Mouse (Mus musculus) liver, embryonic 11.5 days (tissue): Measurements from ENCODE around the gene Nlk. TPM values are rescaled to one million over a fixed set of nuclear protein-coding genes. Genes with fewer than 3 reads are reported as not detected.

Source experiments
- ATAC-seq: fragments of 200-750 bp; cut with Nextera tagmentation; replicated peaks from 2 replicates; pipeline ENCODE4 v1.8.0; 2017; ENCODE audit warnings: moderate number of reproducible peaks, mild to moderate bottlenecking, moderate TSS enrichment, moderate library complexity; ENCODE audit not compliant: low FRiP score
- DNase-seq: peaks from one replicate; pipeline ENCODE4 v3.0.0-alpha.2; 2017; ENCODE audit warnings: low spot score
- H3K27ac ChIP-seq: fragments of 300-500 bp; sonication (generic); 2 replicates; pipeline ENCODE4 v1.5.1; 2014; ENCODE audit warnings: mild to moderate bottlenecking, low read depth, low read length, control low read depth
- H3K27me3 ChIP-seq: fragments of 300-500 bp; sonication (generic); replicated peaks from 2 replicates; pipeline ENCODE4 v1.6.1; 2014; ENCODE audit warnings: low read length, mixed read lengths; ENCODE audit not compliant: control insufficient read depth, insufficient read depth
- H3K36me3 ChIP-seq: fragments of 300-500 bp; sonication (generic); 2 replicates; pipeline ENCODE4 v1.6.1; 2014; ENCODE audit warnings: mild to moderate bottlenecking, low read length, moderate library complexity, mixed read lengths; ENCODE audit not compliant: control insufficient read depth, insufficient read depth
- H3K4me1 ChIP-seq: fragments of 300-500 bp; sonication (generic); replicated peaks from 2 replicates; pipeline ENCODE4 v1.6.1; 2014; ENCODE audit warnings: low read length, mixed read lengths; ENCODE audit not compliant: control insufficient read depth, insufficient read depth
- H3K4me2 ChIP-seq: fragments of 300-500 bp; sonication (generic); 2 replicates; pipeline ENCODE4 v1.6.1; 2014; ENCODE audit warnings: mild to moderate bottlenecking, control low read depth, moderate library complexity
- H3K4me3 ChIP-seq: fragments of 300-500 bp; sonication (generic); 2 replicates; pipeline ENCODE4 v1.5.1; 2014; ENCODE audit warnings: low read depth, low read length, control low read depth
- H3K9ac ChIP-seq: fragments of 300-500 bp; sonication (generic); 2 replicates; pipeline ENCODE4 v1.6.1; 2014; ENCODE audit warnings: low read depth, low read length, control low read depth
- H3K9me3 ChIP-seq: fragments of 300-500 bp; sonication (generic); 2 replicates; pipeline ENCODE4 v1.6.1; 2016; ENCODE audit warnings: low read length, inconsistent platforms, mixed read lengths; ENCODE audit not compliant: control insufficient read depth
- WGBS: fragments of 180-500 bp; shearing (Covaris S2); extraction: QIAGEN DNeasy Blood & Tissue Kit; methylation state at CpG from one replicate; pipeline ENCODE4 v1.1.7; 2014; 5-methylcytosine and 5-hydroxymethylcytosine counted together
- polyA plus RNA-seq: library from polyadenylated mRNA; unstranded; fragments of >200 nt; fragmentation: Nextera tagmentation; extraction: Ambion mirVana; gene quantifications from 2 replicates; pipeline ENCODE4 v1.2.1, GENCODE M21; 2014

Nlk gene
- polyA plus RNA-seq, 1 experiment from 2014 or later: 17.2 TPM

DNA sequence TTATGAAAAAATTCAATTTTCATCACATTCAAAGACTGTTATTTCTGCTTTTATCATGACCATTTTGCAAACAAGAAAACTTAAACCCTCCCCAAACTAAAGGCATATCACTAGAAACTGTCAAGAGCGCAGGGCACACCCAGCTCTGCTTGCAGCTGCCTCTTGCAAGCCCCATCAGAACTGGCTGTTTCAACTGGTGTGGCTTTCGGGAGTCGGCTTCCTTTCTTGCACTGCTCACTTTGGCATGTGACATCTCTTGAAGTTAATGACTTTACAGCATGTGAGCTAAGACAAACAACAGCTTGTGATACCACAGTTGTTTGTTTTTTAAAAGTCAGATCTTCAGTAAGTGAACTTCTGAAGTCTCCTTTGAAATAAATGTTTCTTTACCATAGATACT is 72.8 kb downstream of the Nlk start:
- no peak overlapping the region for H3K4me2 ChIP-seq
- no peaks in the 10 kb centered on the region for H3K27me3 ChIP-seq
- no peak overlapping the region for H3K9ac ChIP-seq
- DNase-seq (no peak), ATAC-seq (no peak)
- H3K4me1 ChIP-seq: peaks cover 5% of the 10 kb centered on the region
- no peaks in the 10 kb centered on the region for H3K36me3 ChIP-seq
- no peak overlapping the region for H3K4me3 ChIP-seq
- no peaks in the 10 kb centered on the region for H3K9me3 ChIP-seq
- no peak overlapping the region for H3K27ac ChIP-seq
- 33% methylated on average over 3 of the region's 3 CpGs for WGBS

DNA sequence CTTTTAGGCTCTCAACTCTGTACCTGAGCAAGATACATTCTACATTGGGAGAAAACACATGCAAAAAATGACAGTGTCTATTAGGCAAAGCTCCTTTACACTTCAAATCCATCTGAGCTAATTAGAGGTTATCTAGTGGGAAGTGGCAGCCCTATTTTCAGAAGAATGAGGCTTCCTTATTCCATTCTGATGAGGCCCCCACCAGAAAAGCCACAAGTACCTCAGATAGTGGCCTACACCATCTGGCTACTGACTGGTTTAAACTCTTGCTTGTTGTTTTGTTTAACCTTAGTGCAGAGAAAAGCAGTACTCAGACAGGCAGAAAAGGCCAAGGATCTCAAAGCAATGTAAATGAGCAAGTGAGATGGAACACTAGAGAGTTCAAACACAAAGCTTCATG is 75.2 kb downstream of the Nlk start:
- ATAC-seq: no peak
- H3K27ac ChIP-seq: no peak overlapping the region
- no peak overlapping the region for H3K4me3 ChIP-seq
- no peak overlapping the region for H3K9ac ChIP-seq
- H3K4me2 ChIP-seq: no peak overlapping the region
- H3K4me1 ChIP-seq: peaks cover 5% of the 10 kb centered on the region
- no peaks in the 10 kb centered on the region for H3K9me3 ChIP-seq
- no peaks in the 10 kb centered on the region for H3K27me3 ChIP-seq
- no peak for DNase-seq
- H3K36me3 ChIP-seq: peaks cover 2% of the 10 kb centered on the region; the same call in 1 of the 2 replicates

DNA sequence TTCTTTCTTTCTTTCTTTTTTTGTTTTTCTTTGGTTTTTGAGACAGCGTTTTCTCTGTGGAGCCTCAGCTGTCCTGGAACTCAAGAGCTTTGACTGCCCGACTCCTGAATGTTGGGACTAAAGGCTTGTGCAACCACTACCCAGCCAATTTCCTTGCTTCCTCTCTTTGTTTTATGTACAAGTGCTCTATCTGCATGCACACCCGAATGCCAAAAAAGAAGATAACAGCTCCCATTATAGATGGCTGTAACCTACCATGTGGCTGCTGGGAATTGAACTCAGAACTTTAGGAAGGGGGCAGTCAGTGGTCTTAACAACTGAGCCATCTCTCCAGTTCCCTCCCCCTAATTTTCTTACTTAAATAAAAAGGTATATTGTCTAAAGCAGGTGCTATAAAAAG is 77.0 kb downstream of the Nlk start:
- DNase-seq (no peak), ATAC-seq (no peak)
- H3K27ac ChIP-seq: no peak overlapping the region
- peaks cover 5% of the 10 kb centered on the region for H3K4me1 ChIP-seq
- WGBS: 68% methylated on average over 3 of the region's 3 CpGs
- no peak overlapping the region for H3K4me2 ChIP-seq
- peaks cover 2% of the 10 kb centered on the region; the same call in 1 of the 2 replicates for H3K36me3 ChIP-seq
- H3K9me3 ChIP-seq: no peaks in the 10 kb centered on the region
- H3K27me3 ChIP-seq: no peaks in the 10 kb centered on the region
- H3K9ac ChIP-seq: no peak overlapping the region
- H3K4me3 ChIP-seq: no peak overlapping the region

DNA sequence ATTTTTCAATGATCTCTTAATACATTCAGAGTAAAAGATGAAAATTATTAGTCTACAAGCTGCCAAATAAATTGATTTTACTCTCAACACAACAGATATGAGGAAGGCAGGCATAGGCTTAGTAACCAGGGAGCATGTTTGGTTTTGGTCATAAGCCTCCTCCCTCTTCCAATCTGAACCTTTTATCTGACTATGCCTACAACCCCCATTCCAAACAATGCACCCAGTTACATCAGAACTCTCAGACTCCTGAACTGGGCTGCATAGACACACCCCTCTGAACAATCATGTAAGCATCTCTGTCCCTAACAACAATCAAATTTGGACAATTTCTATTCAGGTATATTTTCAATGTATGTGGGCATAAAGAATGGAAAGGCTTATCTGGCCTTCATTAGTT is 85.9 kb downstream of the Nlk start:
- H3K4me2 ChIP-seq: no peak overlapping the region
- H3K36me3 ChIP-seq: no peaks in the 10 kb centered on the region
- H3K27ac ChIP-seq: no peak overlapping the region
- no peak overlapping the region for H3K9ac ChIP-seq
- H3K4me1 ChIP-seq: no peaks in the 10 kb centered on the region
- DNase-seq (no peak), ATAC-seq (no peak)
- H3K27me3 ChIP-seq: no peaks in the 10 kb centered on the region
- H3K9me3 ChIP-seq: no peaks in the 10 kb centered on the region
- H3K4me3 ChIP-seq: no peak overlapping the region

DNA sequence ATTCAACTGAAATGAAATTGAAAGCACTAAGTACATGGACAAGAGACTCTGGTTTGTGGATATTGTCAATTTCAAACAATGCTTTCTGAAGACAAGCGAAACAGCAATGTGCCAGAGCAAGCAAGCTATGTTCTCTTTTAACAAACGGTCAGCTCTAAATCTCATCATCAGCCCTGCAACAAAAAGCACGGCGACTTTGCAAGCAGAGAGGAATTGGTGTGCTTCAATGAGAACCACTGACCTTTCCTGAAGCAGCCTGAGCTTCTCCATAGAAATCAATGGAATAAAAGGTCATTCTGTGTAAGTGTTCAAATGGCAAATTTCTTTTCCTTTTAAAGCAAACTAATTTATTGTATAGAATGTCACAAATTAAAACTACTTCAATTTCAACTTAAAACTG is 87.5 kb downstream of the Nlk start:
- no peaks in the 10 kb centered on the region for H3K4me1 ChIP-seq
- H3K36me3 ChIP-seq: no peaks in the 10 kb centered on the region
- ATAC-seq: no peak
- no peak for DNase-seq
- no peak overlapping the region for H3K4me3 ChIP-seq
- no peaks in the 10 kb centered on the region for H3K9me3 ChIP-seq
- H3K27me3 ChIP-seq: no peaks in the 10 kb centered on the region
- 82% methylated on average over 4 of the region's 4 CpGs for WGBS
- no peak overlapping the region for H3K4me2 ChIP-seq
- no peak overlapping the region for H3K27ac ChIP-seq
- no peak overlapping the region for H3K9ac ChIP-seq

DNA sequence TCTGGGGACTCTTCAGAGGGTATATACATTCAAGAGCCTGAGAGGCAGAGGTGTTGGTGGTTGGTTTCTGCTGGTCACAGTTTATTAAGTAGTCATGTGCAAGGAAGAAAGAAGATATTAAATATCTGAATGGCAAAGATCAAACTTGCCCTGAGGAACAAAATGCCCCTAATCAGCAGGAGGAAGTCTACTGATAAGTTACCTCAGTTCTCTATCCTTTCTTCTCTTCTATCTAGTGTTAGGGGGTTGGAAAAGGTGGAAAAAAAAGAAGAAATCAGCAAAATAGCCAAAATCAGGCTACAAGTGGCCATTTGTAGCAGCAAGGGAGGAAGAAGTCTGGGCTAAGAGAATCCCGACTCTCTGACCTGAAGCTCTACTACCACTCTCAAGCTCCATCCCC is 92.3 kb downstream of the Nlk start:
- no peak for DNase-seq
- no peaks in the 10 kb centered on the region for H3K36me3 ChIP-seq
- H3K4me1 ChIP-seq: peaks cover 5% of the 10 kb centered on the region
- H3K27ac ChIP-seq: no peak overlapping the region
- no peak overlapping the region for H3K9ac ChIP-seq
- H3K4me2 ChIP-seq: no peak overlapping the region
- H3K9me3 ChIP-seq: no peaks in the 10 kb centered on the region
- WGBS: 75% methylated on average over 1 of the region's 1 CpGs
- no peak overlapping the region for H3K4me3 ChIP-seq
- no peaks in the 10 kb centered on the region for H3K27me3 ChIP-seq
- ATAC-seq: no peak

DNA sequence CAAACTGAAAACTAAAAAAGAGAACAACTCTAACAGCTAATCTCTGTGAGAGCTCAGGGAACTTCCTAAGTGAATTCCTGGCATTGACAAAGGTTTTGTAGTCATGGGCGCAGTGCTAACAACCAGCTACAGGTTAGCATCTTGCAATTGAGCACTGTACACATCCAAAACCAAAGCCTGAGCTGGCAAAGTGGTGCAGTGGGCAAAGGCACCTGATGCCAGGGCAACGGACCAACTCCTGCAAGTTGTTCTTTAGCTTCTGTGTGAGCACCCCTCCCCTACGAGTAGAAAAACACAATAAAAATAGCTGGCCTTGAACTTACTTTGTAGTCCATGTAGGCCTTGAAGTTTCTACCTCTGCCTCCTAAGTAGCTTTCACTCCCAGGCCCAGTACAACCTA is 94.4 kb downstream of the Nlk start:
- no peak overlapping the region for H3K9ac ChIP-seq
- no peaks in the 10 kb centered on the region for H3K27me3 ChIP-seq
- no peak for DNase-seq
- ATAC-seq: no peak
- H3K4me3 ChIP-seq: no peak overlapping the region
- no peak overlapping the region for H3K27ac ChIP-seq
- peaks cover 5% of the 10 kb centered on the region for H3K4me1 ChIP-seq
- H3K36me3 ChIP-seq: no peaks in the 10 kb centered on the region
- H3K4me2 ChIP-seq: no peak overlapping the region
- no peaks in the 10 kb centered on the region for H3K9me3 ChIP-seq
- WGBS: 83% methylated on average over 3 of the region's 3 CpGs

DNA sequence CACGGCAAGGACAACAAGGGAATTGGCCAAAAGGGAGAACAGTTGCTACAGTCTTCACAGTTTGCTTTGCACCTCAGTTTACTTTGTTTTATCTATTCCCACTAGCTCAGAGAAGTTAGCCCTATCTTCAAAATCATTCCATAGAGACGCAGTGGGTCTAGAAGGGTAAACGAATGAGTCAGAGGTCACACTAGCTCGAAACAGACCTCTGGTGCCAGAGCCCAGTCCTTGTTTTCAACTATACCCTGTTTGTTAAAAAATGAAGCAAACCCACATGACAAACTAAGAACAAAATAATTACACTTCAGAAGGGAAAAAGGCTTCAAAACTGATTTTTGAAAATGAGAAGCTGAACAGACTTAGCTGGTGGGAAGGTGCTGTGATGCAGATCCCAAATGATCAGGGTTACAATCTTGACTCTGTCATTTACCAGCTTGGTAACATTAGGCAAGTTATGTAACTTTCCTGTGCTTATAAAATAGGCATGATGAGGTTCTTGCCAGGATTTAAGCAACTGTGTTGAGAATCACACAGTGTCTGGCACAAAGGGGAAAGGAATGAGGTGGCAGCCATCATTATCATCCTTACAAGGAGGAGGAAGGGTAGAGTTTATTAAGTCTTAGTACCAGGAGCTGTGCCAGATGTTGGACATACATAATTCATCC is 96.1 kb downstream of the Nlk start:
- H3K9me3 ChIP-seq: no peaks in the 10 kb centered on the region
- DNase-seq: no peak
- WGBS: 46% methylated on average over 4 of the region's 4 CpGs
- no peak for ATAC-seq
- H3K9ac ChIP-seq: no peak overlapping the region
- no peaks in the 10 kb centered on the region for H3K36me3 ChIP-seq
- H3K4me3 ChIP-seq: no peak overlapping the region
- no peak overlapping the region for H3K27ac ChIP-seq
- no peak overlapping the region for H3K4me2 ChIP-seq
- no peaks in the 10 kb centered on the region for H3K27me3 ChIP-seq
- peaks cover 5% of the 10 kb centered on the region for H3K4me1 ChIP-seq

DNA sequence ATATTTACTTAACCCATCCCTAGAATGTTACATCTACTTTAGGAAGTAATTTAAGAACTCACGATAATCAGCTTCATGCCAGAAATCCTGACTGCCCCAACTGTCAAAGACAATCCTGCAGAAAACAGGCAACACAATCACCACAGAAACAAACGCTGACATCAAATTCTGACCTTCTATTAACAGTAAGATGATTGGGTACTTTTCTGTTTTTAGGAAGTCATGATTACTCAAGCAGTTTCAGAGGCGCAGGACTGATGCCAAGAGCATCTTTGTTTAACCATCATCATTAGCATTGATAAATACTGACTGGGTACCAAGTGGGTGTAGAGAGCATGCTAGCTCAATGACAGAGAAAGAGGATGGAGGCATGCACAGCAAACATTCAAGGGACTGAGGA is 96.7 kb downstream of the Nlk start:
- DNase-seq: no peak
- H3K36me3 ChIP-seq: no peaks in the 10 kb centered on the region
- H3K4me2 ChIP-seq: no peak overlapping the region
- WGBS: 56% methylated on average over 3 of the region's 3 CpGs
- H3K27ac ChIP-seq: no peak overlapping the region
- peaks cover 5% of the 10 kb centered on the region for H3K4me1 ChIP-seq
- no peak overlapping the region for H3K9ac ChIP-seq
- H3K4me3 ChIP-seq: no peak overlapping the region
- no peaks in the 10 kb centered on the region for H3K27me3 ChIP-seq
- H3K9me3 ChIP-seq: no peaks in the 10 kb centered on the region
- no peak for ATAC-seq
